Mouse (Mus musculus): Measurements from ENCODE around the gene Tmco5b. TPM values are rescaled to one million over a fixed set of nuclear protein-coding genes. Genes with fewer than 3 reads are reported as not detected.
A peak's percentile ranks its signal among the peaks of the same experiment; 100 is the strongest.

Gene Tmco5b
- total and polyA plus RNA-seq, 3 experiments, result not detected

DNA sequence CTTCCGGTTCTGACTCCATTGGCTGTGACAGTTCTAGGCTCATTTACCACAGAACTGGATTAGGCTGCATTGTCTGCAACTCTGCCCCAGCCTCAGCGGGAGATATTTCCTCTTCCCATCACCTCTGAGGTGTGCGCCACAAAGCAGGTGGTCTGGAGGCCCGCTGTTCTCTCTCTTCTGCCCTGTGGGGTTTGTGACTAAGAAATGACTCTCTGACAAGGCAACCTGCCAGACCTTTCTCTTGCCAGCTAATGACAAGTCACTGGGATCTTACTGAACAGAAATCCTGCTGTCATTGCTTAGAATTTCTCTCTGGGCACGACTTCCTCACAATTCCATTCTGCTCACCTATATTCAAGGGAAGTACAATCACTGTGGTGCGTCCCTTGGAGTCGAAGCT is 37.5 kb downstream of the Tmco5b start:
- in situ Hi-C loops (cut with MboI; ENCODE audit: low pct_ligation_motif_present, low pct_unique_long_range_greater_than_20kb, low sequenced_read_pairs) (no loop called here), dilution Hi-C loops (cut with MboI; ENCODE audit: extremely low pct_ligation_motif_present, extremely low pct_unique_long_range_greater_than_20kb, low sequenced_read_pairs) (no loop called here)
- Histone ChIP-seq H3K27ac (ENCODE audit: insufficient read depth, low read depth) (no peak overlapping the region), H3K79me2 (replicated peaks; ENCODE audit: control insufficient read depth, extremely low read depth, insufficient read depth, poor library complexity, severe bottlenecking) (no peaks in the 10 kb centered on the region), H3K9me3 (replicated peaks; ENCODE audit: low read length) (peaks cover 8% of the 10 kb centered on the region), H3K27me3 (replicated peaks) (no peaks in the 10 kb centered on the region), H3K4me2 (ENCODE audit: insufficient read depth, low read depth, poor library complexity, severe bottlenecking) (peak overlapping the region; percentile 7; the same call in 1 of the 2 replicates), H3K4me3 (replicated peaks in 1 of 3; ENCODE audit: low read depth in 2 of 3, low read length in 2 of 3, poor library complexity in 1 of 3) (no peak overlapping the region), H3K4me1 (ENCODE audit: control insufficient read depth in 1 of 2, insufficient read depth in 2 of 2) (peaks cover 3 to 5% of the 10 kb centered on the region in 2 experiments; a peak in 1 of 4 replicates), H3K9ac (ENCODE audit: insufficient read depth, low read depth) (no peak overlapping the region), H3K36me3 (replicated peaks in 1 of 2; ENCODE audit: control insufficient read depth in 1 of 2, insufficient read depth in 1 of 2, low read length in 1 of 2) (no peaks in the 10 kb centered on the region)
- DNase-seq (ENCODE audit: extremely low read depth), result no peak
- TF ChIP-seq BHLHE40 (IDR thresholded peaks at IDR 0.05; ENCODE audit: low read depth, low read length) (no peak), MAX (IDR thresholded peaks at IDR 0.05; ENCODE audit: low read length) (no peak), USF1 (IDR thresholded peaks at IDR 0.05; ENCODE audit: low read depth, low read length) (no peak), ZKSCAN1 (IDR thresholded peaks at IDR 0.05; ENCODE audit: borderline replicate concordance, low read depth, low read length) (no peak), MAFK (IDR thresholded peaks at IDR 0.05; ENCODE audit: insufficient replicate concordance, low read length) (no peak), EP300 (IDR thresholded peaks at IDR 0.05; ENCODE audit: low read length) (no peak), MXI1 (IDR thresholded peaks at IDR 0.05; ENCODE audit: low read depth, low read length) (no peak), PAX5 (IDR thresholded peaks at IDR 0.05; ENCODE audit: low read length) (no peak), MEF2A (IDR thresholded peaks at IDR 0.05; ENCODE audit: borderline replicate concordance, low read depth, low read length) (no peak)

DNA sequence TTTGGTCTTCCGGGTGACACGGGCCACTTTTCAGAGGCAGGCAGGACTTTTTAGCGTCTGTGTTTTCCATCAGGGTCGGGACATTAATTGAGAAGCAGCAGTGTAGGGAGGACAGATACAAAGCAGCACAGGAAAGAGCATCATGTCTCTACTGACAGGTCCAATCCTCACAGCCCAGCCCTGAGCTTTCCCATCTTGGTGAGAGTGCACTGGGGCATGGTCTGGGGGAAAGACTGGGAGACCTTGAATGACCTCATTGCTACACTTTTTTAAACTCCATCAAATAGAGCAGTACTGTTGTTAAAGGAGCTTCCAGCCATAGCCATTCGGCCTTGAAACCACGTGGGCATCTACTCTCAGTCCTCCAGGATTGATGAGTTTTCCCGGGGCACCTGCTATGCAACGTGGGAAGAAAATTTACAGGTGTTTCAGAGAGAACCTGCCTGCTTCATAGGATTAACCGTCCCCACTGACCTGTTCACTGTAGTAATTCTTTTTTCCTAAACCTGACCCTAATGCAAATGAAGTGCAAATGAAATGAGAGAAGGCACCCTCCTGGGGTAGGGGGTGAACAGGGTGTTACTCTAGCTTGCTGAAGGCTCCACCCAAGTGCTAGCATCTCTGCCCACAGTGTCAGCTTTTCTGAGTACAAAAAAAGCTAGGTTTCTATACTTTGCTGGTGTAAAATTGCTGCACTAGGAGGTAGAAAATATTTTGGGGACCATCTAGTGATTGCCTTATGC is 48.4 kb downstream of the Tmco5b start:
- no peak overlapping the region for H3K4me3 ChIP-seq (replicated peaks in 1 of 3; ENCODE audit: low read depth in 2 of 3, low read length in 2 of 3, poor library complexity in 1 of 3)
- no peaks in the 10 kb centered on the region for H3K27me3 ChIP-seq (replicated peaks)
- H3K9me3 ChIP-seq (replicated peaks; ENCODE audit: low read length), result no peaks in the 10 kb centered on the region
- in situ Hi-C loops (cut with MboI; ENCODE audit: low pct_ligation_motif_present, low pct_unique_long_range_greater_than_20kb, low sequenced_read_pairs) (no loop called here), dilution Hi-C loops (cut with MboI; ENCODE audit: extremely low pct_ligation_motif_present, extremely low pct_unique_long_range_greater_than_20kb, low sequenced_read_pairs) (no loop called here)
- H3K27ac ChIP-seq (ENCODE audit: insufficient read depth, low read depth), result no peak overlapping the region
- no peak for DNase-seq (ENCODE audit: extremely low read depth)
- no peaks in the 10 kb centered on the region for H3K79me2 ChIP-seq (replicated peaks; ENCODE audit: control insufficient read depth, extremely low read depth, insufficient read depth, poor library complexity, severe bottlenecking)
- H3K4me2 ChIP-seq (ENCODE audit: insufficient read depth, low read depth, poor library complexity, severe bottlenecking), result no peak overlapping the region
- no peak overlapping the region for H3K9ac ChIP-seq (ENCODE audit: insufficient read depth, low read depth)
- no peak for TF ChIP-seq IRF4 (IDR thresholded peaks at IDR 0.05; ENCODE audit: low read depth, low read length)
- TF ChIP-seq MYC (IDR thresholded peaks at IDR 0.05; ENCODE audit: low read depth, low read length), result no peak
- H3K4me1 ChIP-seq (ENCODE audit: control insufficient read depth in 1 of 2, insufficient read depth in 2 of 2), result peaks cover 0 to 6% of the 10 kb centered on the region in 2 experiments; a peak in 1 of 4 replicates
- no peaks in the 10 kb centered on the region for H3K36me3 ChIP-seq (replicated peaks in 1 of 2; ENCODE audit: control insufficient read depth in 1 of 2, insufficient read depth in 1 of 2, low read length in 1 of 2)

DNA sequence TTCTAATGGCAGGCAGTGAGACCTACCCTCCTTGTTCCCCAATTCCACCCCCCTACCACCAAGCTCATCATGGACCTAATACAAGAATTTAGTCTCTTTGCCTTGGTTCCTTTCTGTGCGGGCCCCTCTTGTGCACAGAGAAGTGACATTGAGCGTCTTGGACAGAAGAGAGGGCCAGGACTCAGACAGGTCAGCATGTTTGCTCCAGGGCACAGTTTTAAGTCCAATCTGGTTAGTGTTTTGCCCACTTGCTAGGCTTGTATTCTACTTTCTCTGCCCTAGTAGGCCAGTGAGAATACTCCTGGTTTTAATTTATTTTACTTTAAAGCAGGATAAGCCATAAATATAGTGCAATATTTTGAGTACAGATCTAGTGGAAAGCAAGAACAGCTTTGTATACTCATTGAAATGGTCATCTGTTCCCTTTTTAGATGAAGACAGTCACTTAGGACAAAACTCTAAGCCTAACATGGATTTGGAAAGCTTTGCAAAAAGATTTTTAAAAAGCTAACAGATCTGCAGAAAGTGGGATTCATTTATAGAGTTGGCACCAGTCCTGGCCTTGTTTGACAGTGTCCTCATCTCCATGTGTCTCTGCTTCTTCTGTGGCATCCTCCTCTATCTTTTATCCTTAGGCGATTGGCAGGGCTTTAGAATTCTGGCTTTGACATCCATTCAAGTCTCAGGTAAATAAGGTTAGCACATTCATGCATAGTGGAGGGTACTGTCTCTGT is 50.2 kb downstream of the Tmco5b start:
- Histone ChIP-seq H3K4me1 (ENCODE audit: control insufficient read depth in 1 of 2, insufficient read depth in 2 of 2) (peaks cover 0 to 6% of the 10 kb centered on the region in 2 experiments; a peak in 1 of 4 replicates), H3K4me3 (replicated peaks in 1 of 3; ENCODE audit: low read depth in 2 of 3, low read length in 2 of 3, poor library complexity in 1 of 3) (no peak overlapping the region), H3K79me2 (replicated peaks; ENCODE audit: control insufficient read depth, extremely low read depth, insufficient read depth, poor library complexity, severe bottlenecking) (no peaks in the 10 kb centered on the region), H3K9ac (ENCODE audit: insufficient read depth, low read depth) (no peak overlapping the region), H3K27ac (ENCODE audit: insufficient read depth, low read depth) (no peak overlapping the region), H3K27me3 (replicated peaks) (no peaks in the 10 kb centered on the region), H3K4me2 (ENCODE audit: insufficient read depth, low read depth, poor library complexity, severe bottlenecking) (no peak overlapping the region), H3K36me3 (replicated peaks in 1 of 2; ENCODE audit: control insufficient read depth in 1 of 2, insufficient read depth in 1 of 2, low read length in 1 of 2) (no peaks in the 10 kb centered on the region), H3K9me3 (replicated peaks; ENCODE audit: low read length) (no peaks in the 10 kb centered on the region)
- no peak for DNase-seq (ENCODE audit: extremely low read depth)
- TF ChIP-seq USF2 (conservative IDR thresholded peaks at IDR 0.05; ENCODE audit: low read depth, low read length) (no peak), MAZ (IDR thresholded peaks at IDR 0.05; ENCODE audit: low read depth, low read length) (no peak), MYC (IDR thresholded peaks at IDR 0.05; ENCODE audit: low read depth, low read length) (no peak), MEF2A (IDR thresholded peaks at IDR 0.05; ENCODE audit: borderline replicate concordance, low read depth, low read length) (no peak), ETS1 (conservative IDR thresholded peaks at IDR 0.05; ENCODE audit: low read depth, low read length) (no peak), USF1 (IDR thresholded peaks at IDR 0.05; ENCODE audit: low read depth, low read length) (no peak), MXI1 (IDR thresholded peaks at IDR 0.05; ENCODE audit: low read depth, low read length) (no peak), NELFE (IDR thresholded peaks at IDR 0.05; ENCODE audit: low read depth, low read length) (no peak), CHD2 (IDR thresholded peaks at IDR 0.05; ENCODE audit: low read length) (no peak), CHD1 (IDR thresholded peaks at IDR 0.05; ENCODE audit: low read depth, low read length) (no peak), POLR2AphosphoS2 (IDR thresholded peaks at IDR 0.05; ENCODE audit: low read depth, low read length) (no peak), NRF1 (IDR thresholded peaks at IDR 0.05; ENCODE audit: low read depth, low read length) (no peak)
- in situ Hi-C loops (cut with MboI; ENCODE audit: low pct_ligation_motif_present, low pct_unique_long_range_greater_than_20kb, low sequenced_read_pairs), result no loop called here
- dilution Hi-C loops (cut with MboI; ENCODE audit: extremely low pct_ligation_motif_present, extremely low pct_unique_long_range_greater_than_20kb, low sequenced_read_pairs), result no loop called here
